Mouse (Mus musculus): ENCODE data around the gene 9930022D16Rik.

- TF ChIP-seq CTCF (IDR thresholded peaks at IDR 0.05; ENCODE audit: control insufficient read depth, insufficient read depth, low read length): no peak
- no peak for TF ChIP-seq POLR2A (IDR thresholded peaks at IDR 0.05; ENCODE audit: borderline replicate concordance, control insufficient read depth, low read depth, low read length)
Observed at GRCm38 (mm10) chr11:109434233-109434798, 20.6 kb downstream of the 9930022D16Rik start.

Data from bone marrow, adult 2 months (tissue).